Mouse (Mus musculus) stomach, embryonic 16.5 days (tissue): ENCODE measurements at regions not wholly inside any gene's neighbourhood (a gene's known extent, or its start where the extent isn't known, plus 50 kb on each side); places are given as distances from the start of the nearest gene placed in this dataset.

Experiments
- ATAC-seq: fragments of 200-750 bp; cut with Nextera tagmentation; 2 replicates; pipeline ENCODE4 v1.8.0; 2017; ENCODE audit warnings: moderate number of reproducible peaks, moderate TSS enrichment; ENCODE audit not compliant: insufficient read depth, low FRiP score
- H3K27ac ChIP-seq: fragments of 300-500 bp; sonication (generic); 2 replicates; pipeline ENCODE4 v1.5.1; 2014; ENCODE audit warnings: low read length
- H3K27me3 ChIP-seq: fragments of 300-500 bp; sonication (generic); 2 replicates; pipeline ENCODE4 v1.6.1; 2014; ENCODE audit warnings: low read length, control low read depth, mixed read lengths; ENCODE audit not compliant: control insufficient read depth, insufficient read depth
- H3K36me3 ChIP-seq: fragments of 300-500 bp; sonication (generic); 2 replicates; pipeline ENCODE4 v1.6.1; 2014; ENCODE audit warnings: low read length; ENCODE audit not compliant: control insufficient read depth, insufficient read depth
- H3K4me1 ChIP-seq: fragments of 300-500 bp; sonication (generic); 2 replicates; pipeline ENCODE4 v1.6.1; 2014; ENCODE audit warnings: low read length, control low read depth, mixed read lengths; ENCODE audit not compliant: control insufficient read depth, insufficient read depth
- H3K4me2 ChIP-seq: fragments of 300-500 bp; sonication (generic); 2 replicates; pipeline ENCODE4 v1.6.1; 2014; ENCODE audit warnings: low read depth, low read length, mixed read lengths
- H3K4me3 ChIP-seq: fragments of 300-500 bp; sonication (generic); replicated peaks from 2 replicates; pipeline ENCODE4 v1.5.1; 2014; ENCODE audit warnings: mild to moderate bottlenecking, low read length
- H3K9ac ChIP-seq: fragments of 300-500 bp; sonication (generic); 2 replicates; pipeline ENCODE4 v1.6.1; 2014; ENCODE audit warnings: low read length
- H3K9me3 ChIP-seq: fragments of 300-500 bp; sonication (generic); replicated peaks from 2 replicates; pipeline ENCODE4 v1.6.1; 2016; ENCODE audit warnings: low read length, control low read depth; ENCODE audit not compliant: control insufficient read depth
- WGBS: fragments of 180-500 bp; shearing (Covaris S2); extraction: QIAGEN DNeasy Blood & Tissue Kit; methylation state at CpG from one replicate; pipeline ENCODE4 v1.1.7; 2014; 5-methylcytosine and 5-hydroxymethylcytosine counted together

- Histone ChIP-seq H3K27me3 (no peaks in the 10 kb centered on the region), H3K27ac (no peak overlapping the region), H3K4me1 (no peaks in the 10 kb centered on the region), H3K9me3 (no peaks in the 10 kb centered on the region), H3K4me2 (no peak overlapping the region), H3K36me3 (no peaks in the 10 kb centered on the region), H3K9ac (no peak overlapping the region), H3K4me3 (no peak overlapping the region)
- ATAC-seq = no peak
- 77% methylated on average over 2 of the region's 2 CpGs for WGBS
These were observed 190.3 kb upstream of the Mad2l1 start for GRCm38 (mm10) chr6:66344848-66345247.

GRCm38 (mm10) chr6:66347356-66347755, 187.8 kb upstream of the Mad2l1 start:
- no peak for ATAC-seq
- H3K4me2 ChIP-seq = no peak overlapping the region
- 87% methylated on average over 2 of the region's 2 CpGs for WGBS
- no peak overlapping the region for H3K4me3 ChIP-seq
- H3K4me1 ChIP-seq = no peaks in the 10 kb centered on the region
- H3K27me3 ChIP-seq = no peaks in the 10 kb centered on the region
- H3K9ac ChIP-seq = no peak overlapping the region
- no peaks in the 10 kb centered on the region for H3K36me3 ChIP-seq
- no peak overlapping the region for H3K27ac ChIP-seq
- H3K9me3 ChIP-seq = no peaks in the 10 kb centered on the region

GRCm38 (mm10) chr6:66361130-66361529, 174.1 kb upstream of the Mad2l1 start:
- H3K36me3 ChIP-seq = no peaks in the 10 kb centered on the region
- ATAC-seq = no peak
- 63% methylated on average over 3 of the region's 3 CpGs for WGBS
- no peaks in the 10 kb centered on the region for H3K4me1 ChIP-seq
- no peak overlapping the region for H3K4me3 ChIP-seq
- H3K9me3 ChIP-seq = no peaks in the 10 kb centered on the region
- no peaks in the 10 kb centered on the region for H3K27me3 ChIP-seq
- H3K27ac ChIP-seq = no peak overlapping the region
- H3K9ac ChIP-seq = no peak overlapping the region
- no peak overlapping the region for H3K4me2 ChIP-seq

GRCm38 (mm10) chr6:66367263-66367662, 167.9 kb upstream of the Mad2l1 start:
- no peak for ATAC-seq

GRCm38 (mm10) chr6:66381279-66381934, 153.8 kb upstream of the Mad2l1 start:
- WGBS = 37% methylated on average over 1 of the region's 1 CpGs
- no peak overlapping the region for H3K27ac ChIP-seq

More at GRCm38 (mm10) chr6:66367263-66367662, 167.9 kb upstream of the Mad2l1 start:
- no peak overlapping the region for H3K9ac ChIP-seq
- no peaks in the 10 kb centered on the region for H3K27me3 ChIP-seq
- H3K4me3 ChIP-seq = no peak overlapping the region
- H3K27ac ChIP-seq = no peak overlapping the region
- H3K36me3 ChIP-seq = no peaks in the 10 kb centered on the region
- H3K4me1 ChIP-seq = no peaks in the 10 kb centered on the region
- no peaks in the 10 kb centered on the region for H3K9me3 ChIP-seq
- no peak overlapping the region for H3K4me2 ChIP-seq

GRCm38 (mm10) chr6:66382347-66383010, 152.7 kb upstream of the Mad2l1 start:
- Histone ChIP-seq H3K27ac (no peak overlapping the region), H3K4me2 (no peak overlapping the region), H3K9me3 (no peaks in the 10 kb centered on the region), H3K4me1 (no peaks in the 10 kb centered on the region), H3K27me3 (no peaks in the 10 kb centered on the region), H3K9ac (no peak overlapping the region), H3K36me3 (no peaks in the 10 kb centered on the region), H3K4me3 (no peak overlapping the region)
- ATAC-seq = no peak
- WGBS = 82% methylated on average over 2 of the region's 2 CpGs

More at GRCm38 (mm10) chr6:66381279-66381934, 153.8 kb upstream of the Mad2l1 start:
- Histone ChIP-seq H3K27me3 (no peaks in the 10 kb centered on the region), H3K4me3 (no peak overlapping the region), H3K36me3 (no peaks in the 10 kb centered on the region), H3K9me3 (no peaks in the 10 kb centered on the region), H3K9ac (no peak overlapping the region), H3K4me2 (no peak overlapping the region), H3K4me1 (no peaks in the 10 kb centered on the region)
- ATAC-seq = no peak

- no peak overlapping the region for H3K9ac ChIP-seq
- no peaks in the 10 kb centered on the region for H3K36me3 ChIP-seq
- ATAC-seq = no peak
- no peak overlapping the region for H3K4me2 ChIP-seq
- no peaks in the 10 kb centered on the region for H3K27me3 ChIP-seq
- H3K4me3 ChIP-seq = no peak overlapping the region
- H3K4me1 ChIP-seq = no peaks in the 10 kb centered on the region
- no peaks in the 10 kb centered on the region for H3K9me3 ChIP-seq
- WGBS = 89% methylated on average over 4 of the region's 4 CpGs
- no peak overlapping the region for H3K27ac ChIP-seq
These were observed 140.0 kb upstream of the Mad2l1 start for GRCm38 (mm10) chr6:66395147-66395546.

GRCm38 (mm10) chr6:66397411-66397810, 137.8 kb upstream of the Mad2l1 start:
- no peak for ATAC-seq
- H3K4me2 ChIP-seq = no peak overlapping the region
- no peaks in the 10 kb centered on the region for H3K36me3 ChIP-seq
- 73% methylated on average over 8 of the region's 8 CpGs for WGBS
- no peaks in the 10 kb centered on the region for H3K4me1 ChIP-seq
- H3K27me3 ChIP-seq = no peaks in the 10 kb centered on the region
- no peak overlapping the region for H3K9ac ChIP-seq
- no peak overlapping the region for H3K27ac ChIP-seq
- H3K4me3 ChIP-seq = no peak overlapping the region
- no peaks in the 10 kb centered on the region for H3K9me3 ChIP-seq

GRCm38 (mm10) chr6:66398674-66399073, 136.5 kb upstream of the Mad2l1 start:
- ATAC-seq = no peak
- 85% methylated on average over 3 of the region's 3 CpGs for WGBS
- H3K36me3 ChIP-seq = no peaks in the 10 kb centered on the region

More at GRCm38 (mm10) chr6:66398674-66399073, 136.5 kb upstream of the Mad2l1 start:
- H3K9me3 ChIP-seq = no peaks in the 10 kb centered on the region
- no peak overlapping the region for H3K4me2 ChIP-seq
- no peaks in the 10 kb centered on the region for H3K4me1 ChIP-seq
- H3K27ac ChIP-seq = no peak overlapping the region
- H3K27me3 ChIP-seq = no peaks in the 10 kb centered on the region
- H3K9ac ChIP-seq = no peak overlapping the region
- no peak overlapping the region for H3K4me3 ChIP-seq
